Mouse (Mus musculus) effector memory CD4-positive, alpha-beta T cell, adult 7 months (primary cell): ENCODE data around the gene F12. TPM values are rescaled to one million over a fixed set of nuclear protein-coding genes. Genes with fewer than 3 reads are reported as not detected.

Experiments used
- polyA plus RNA-seq: library from polyadenylated mRNA; unstranded; fragments of 100-300 nt; shearing (Covaris generic); gene quantifications from one replicate; pipeline ENCODE4 v1.2.1, GENCODE M21; 2017

Gene F12
- polyA plus RNA-seq: not detected

GRCm38 (mm10) chr13:55426613-55427012 is at the start of gene F12:
F12 (minus strand) TSS chr13:55426793.

GRCm38 (mm10) chr13:55464027-55464884 is 37.7 kb upstream of the F12 start, which contains the start of gene Prr7:
Prr7 (plus strand) TSS chr13:55464267.

GRCm38 (mm10) chr13:55444937-55445315 is 18.3 kb upstream of the F12 start, which contains the start of gene Grk6:
Grk6 (plus strand) TSS chr13:55445072.

GRCm38 (mm10) chr13:55414743-55415380 is 11.7 kb downstream of the F12 start, which contains the start of gene Pfn3:
Pfn3 (minus strand) TSS chr13:55415232.

GRCm38 (mm10) chr13:55398088-55398487 is 28.5 kb downstream of the F12 start, which contains the start of gene Slc34a1:
Slc34a1 (plus strand) TSS chr13:55398187.

GRCm38 (mm10) chr13:55369531-55370114 is 57.0 kb downstream of the F12 start, which contains the start of gene Rgs14:
Rgs14 (plus strand) TSS chr13:55369732.

Other genes with a start within 250 kb of the F12 start
- gene Nsd1, start 217.0 kb downstream of the F12 start, polyA plus RNA-seq: 54.5 TPM
- gene Prelid1, start 106.3 kb downstream of the F12 start, polyA plus RNA-seq: 261 TPM
- gene Rab24, start 104.8 kb downstream of the F12 start, polyA plus RNA-seq: 90.2 TPM
- gene Mxd3, start 97.0 kb downstream of the F12 start, polyA plus RNA-seq: not detected
- gene Lman2, start 64.0 kb downstream of the F12 start, polyA plus RNA-seq: 148 TPM
- gene Rgs14, start 57.1 kb downstream of the F12 start, polyA plus RNA-seq: 66.5 TPM
- gene Slc34a1, start 28.6 kb downstream of the F12 start, polyA plus RNA-seq: 0.28 TPM
- 0.82 TPM for gene Pfn3, start 11.6 kb downstream of the F12 start, polyA plus RNA-seq
- 345 TPM for gene Grk6, start 18.3 kb upstream of the F12 start, polyA plus RNA-seq
- gene Prr7, start 37.5 kb upstream of the F12 start, polyA plus RNA-seq: 8.0 TPM
- not detected for gene Dbn1, start 61.3 kb upstream of the F12 start, polyA plus RNA-seq
- gene Pdlim7, start 86.9 kb upstream of the F12 start, polyA plus RNA-seq: 8.9 TPM
- not detected for gene Dok3, start 102.5 kb upstream of the F12 start, polyA plus RNA-seq
- gene Ddx41, start 109.9 kb upstream of the F12 start, polyA plus RNA-seq: 68.7 TPM
- gene Fam193b, start 144.3 kb upstream of the F12 start, polyA plus RNA-seq: 51.6 TPM
- gene Tmed9, start 146.9 kb upstream of the F12 start, polyA plus RNA-seq: 224 TPM
- gene B4galt7, start 173.1 kb upstream of the F12 start, polyA plus RNA-seq: 34.4 TPM
- 23.9 TPM for gene Caml, start 196.2 kb upstream of the F12 start, polyA plus RNA-seq
- 70.6 TPM for gene Ddx46, start 208.2 kb upstream of the F12 start, polyA plus RNA-seq